Mouse (Mus musculus) activated CD4-positive, CD25-positive, alpha-beta regulatory T cell, adult 4 months (primary cell): ENCODE data around the gene Slc15a5. TPM values are rescaled to one million over a fixed set of nuclear protein-coding genes. Genes with fewer than 3 reads are reported as not detected.
"Not testable (repeated sequence)": the region's sequence is repeated elsewhere in the genome, so short reads cannot be mapped to it uniquely, and the experiment has no call there.

Source experiments
- ATAC-seq: one replicate; pipeline ENCODE4 v1.8.0; 2017
- polyA plus RNA-seq, 2 experiments: library from polyadenylated mRNA; unstranded; fragments of 100-300 nt; shearing (Covaris generic); gene quantifications; one replicate each; pipeline ENCODE4 v1.2.1; 2017

Gene Slc15a5
- polyA plus RNA-seq: not detected

DNA sequence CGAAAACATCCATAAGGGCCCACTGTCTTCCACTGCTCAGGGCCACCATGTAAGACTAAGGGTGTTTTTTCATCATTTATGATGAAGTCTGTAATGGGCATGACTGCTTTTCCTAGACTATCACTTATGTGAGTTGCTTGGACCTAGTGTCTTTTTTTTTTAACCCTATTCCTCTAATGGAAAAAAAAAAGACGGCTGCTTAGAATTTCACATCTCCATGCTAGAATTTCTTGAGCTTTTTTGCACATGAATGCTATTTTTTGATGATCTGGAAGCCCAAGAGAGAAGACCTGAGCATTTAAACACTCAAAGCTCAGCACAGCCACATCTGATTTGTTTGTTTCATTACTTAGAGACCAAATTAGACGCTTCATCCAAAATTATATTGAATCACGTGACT is at the start of gene Slc15a5:
Slc15a5 (minus strand) TSS at position 101 of the 400 bp plus-strand sequence.
- no peak for ATAC-seq

- no peak for ATAC-seq
Measured at GRCm38 (mm10) chr6:138128392-138129335, 48.9 kb upstream of the Slc15a5 start.

DNA sequence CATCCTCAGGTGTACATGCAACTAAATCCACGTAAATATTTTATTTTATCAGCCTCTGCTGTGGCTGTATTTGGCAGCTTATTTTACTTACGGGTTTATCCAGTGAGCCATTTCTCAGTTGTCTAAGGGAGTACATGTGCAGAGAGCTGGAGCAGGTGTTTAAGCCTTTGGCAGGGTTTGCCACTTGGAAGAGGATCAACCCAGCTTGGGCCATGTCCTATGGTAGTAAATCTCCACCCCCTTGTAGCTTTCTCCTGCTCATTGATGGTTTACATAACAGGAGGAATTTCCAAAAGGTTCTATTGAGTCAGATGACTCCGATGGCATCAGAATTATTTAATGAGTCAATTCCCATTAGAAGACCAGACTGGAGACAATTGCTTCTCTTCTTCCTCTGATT is 37.8 kb upstream of the Slc15a5 start:
- ATAC-seq: no peak

- ATAC-seq: no peak
Measured at GRCm38 (mm10) chr6:138104559-138104958, 24.8 kb upstream of the Slc15a5 start.

GRCm38 (mm10) chr6:138102940-138103339 is 23.2 kb upstream of the Slc15a5 start:
- ATAC-seq: no peak

DNA sequence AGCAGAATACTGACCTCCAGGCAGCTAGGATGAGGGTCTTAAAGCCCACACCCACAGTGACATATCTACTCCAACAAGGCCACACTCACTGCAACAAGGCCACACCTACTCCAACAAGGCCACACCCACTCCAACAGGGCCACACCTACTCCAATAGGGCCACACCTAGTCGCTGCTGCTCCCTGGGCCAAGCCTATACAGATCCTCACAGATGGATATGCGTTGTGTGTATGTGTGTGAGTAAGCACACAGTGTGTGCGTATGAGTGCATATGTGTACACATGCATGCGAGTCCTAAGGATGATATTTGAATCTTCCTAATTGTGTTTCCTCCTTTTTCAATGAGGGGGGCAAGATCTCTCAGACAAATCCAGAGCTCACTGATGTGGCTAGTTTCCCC is 22.1 kb upstream of the Slc15a5 start:
- ATAC-seq: no peak

DNA sequence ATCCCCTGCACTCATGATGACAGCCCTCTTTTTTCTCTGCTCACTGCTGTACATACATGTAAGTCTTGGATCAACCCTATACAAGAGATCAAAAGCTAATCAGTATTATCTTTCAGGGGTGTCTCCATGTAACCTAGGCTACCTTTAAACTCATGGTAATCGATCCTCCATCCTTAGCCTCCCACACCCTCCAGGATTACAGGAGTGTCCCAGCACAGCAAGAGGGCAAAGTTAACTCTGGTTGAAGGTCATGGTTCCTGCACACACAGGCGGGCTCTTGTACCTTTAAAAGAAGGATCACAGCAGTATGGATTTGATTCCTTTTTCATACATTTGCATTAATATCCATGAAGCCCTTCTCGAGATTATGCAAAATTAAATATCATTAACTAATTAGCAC is 19.9 kb upstream of the Slc15a5 start:
- ATAC-seq: no peak

DNA sequence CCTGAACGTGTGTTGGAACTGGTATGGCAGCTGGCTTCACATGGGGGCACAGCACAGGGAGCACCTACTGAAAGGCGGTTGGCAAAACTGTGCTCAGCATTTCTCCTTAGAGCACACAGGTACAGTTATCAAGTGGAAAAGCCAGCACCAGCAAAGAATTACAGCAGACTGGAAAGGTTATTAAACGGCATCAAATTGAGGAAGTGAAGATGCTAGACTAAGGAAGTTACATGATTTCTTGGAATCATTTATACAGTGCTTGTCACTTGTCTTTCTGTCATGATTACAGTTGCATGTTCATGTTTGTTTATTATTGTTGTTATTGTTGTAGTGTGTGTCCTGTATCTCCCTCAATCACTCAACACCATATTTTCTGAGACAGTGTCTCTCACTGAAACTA is 15.3 kb upstream of the Slc15a5 start:
- ATAC-seq: no peak

GRCm38 (mm10) chr6:138092432-138092831 is 12.7 kb upstream of the Slc15a5 start:
- no peak for ATAC-seq

- no peak for ATAC-seq
Measured at GRCm38 (mm10) chr6:138089084-138089483, 9.4 kb upstream of the Slc15a5 start.

GRCm38 (mm10) chr6:138086421-138086820 is 6.7 kb upstream of the Slc15a5 start:
- ATAC-seq: not testable (repeated sequence)

- no peak for ATAC-seq
Measured at GRCm38 (mm10) chr6:138080778-138081549, 1.2 kb upstream of the Slc15a5 start.

DNA sequence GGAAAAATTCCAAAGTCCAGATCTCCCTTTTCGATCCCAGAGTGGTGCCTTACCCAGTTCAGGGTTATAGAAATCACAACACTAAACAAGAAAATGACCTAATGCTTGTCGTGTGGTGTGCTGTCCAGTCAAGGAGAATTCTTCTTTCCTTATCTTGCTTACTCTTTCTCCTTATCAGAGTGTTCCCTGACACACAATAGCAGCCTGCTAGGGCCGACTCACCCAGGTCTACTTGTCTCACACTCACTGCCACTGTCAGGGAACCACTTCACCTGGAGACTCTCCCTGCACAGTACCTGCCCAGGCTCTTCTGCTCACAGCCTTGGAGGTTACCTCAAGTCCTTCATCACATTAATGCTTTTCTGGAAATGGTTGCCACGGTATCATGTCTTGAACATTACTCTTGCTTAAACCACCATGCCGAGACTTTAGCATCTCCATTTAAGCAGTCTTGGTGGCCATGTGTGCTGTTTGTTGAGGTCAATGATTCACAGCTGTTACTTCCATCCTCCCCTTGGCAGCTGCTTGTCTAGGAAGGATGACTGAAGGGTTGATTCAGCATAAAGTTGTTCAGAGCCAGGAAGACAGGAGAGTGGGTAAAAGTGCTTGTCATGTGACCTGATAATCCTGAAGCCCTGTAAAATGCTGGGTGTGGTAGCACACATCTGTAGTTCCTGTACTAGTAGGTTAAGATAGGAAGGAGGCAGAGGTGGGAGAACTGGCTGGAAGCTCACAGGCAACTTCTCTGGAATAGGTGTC is 1.9 kb downstream of the Slc15a5 start:
- ATAC-seq: no peak

- no peak for ATAC-seq
Measured at GRCm38 (mm10) chr6:138075723-138076122, 4.0 kb downstream of the Slc15a5 start.

- no peak for ATAC-seq
Measured at GRCm38 (mm10) chr6:138073540-138073939, 6.2 kb downstream of the Slc15a5 start.

DNA sequence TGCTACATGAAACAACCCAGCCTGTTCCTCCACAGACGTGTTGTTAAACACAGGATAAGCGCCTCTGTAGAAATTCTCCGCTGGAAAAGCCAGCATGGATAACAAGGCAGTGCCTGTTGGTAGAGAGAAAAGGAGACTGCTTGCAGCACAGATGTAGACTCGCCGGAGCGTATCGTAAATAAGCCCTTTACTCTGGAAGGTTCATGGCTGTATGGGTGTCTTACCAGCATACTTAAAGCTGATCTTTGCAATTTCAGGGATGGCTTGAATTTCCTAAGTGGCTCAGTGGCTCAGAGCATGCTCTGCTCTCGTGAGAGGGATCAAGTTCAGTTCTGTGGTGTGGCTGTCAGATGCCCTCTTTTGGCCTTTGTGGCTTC is 6.8 kb downstream of the Slc15a5 start:
- no peak for ATAC-seq

- ATAC-seq: no peak
Measured at GRCm38 (mm10) chr6:138072110-138072962, 7.4 kb downstream of the Slc15a5 start.

- ATAC-seq: no peak
Measured at GRCm38 (mm10) chr6:138071505-138072107, 8.1 kb downstream of the Slc15a5 start.

GRCm38 (mm10) chr6:138070720-138071504 is 8.8 kb downstream of the Slc15a5 start:
- no peak for ATAC-seq

- no peak for ATAC-seq
Measured at GRCm38 (mm10) chr6:138069921-138070320, 9.8 kb downstream of the Slc15a5 start.

- no peak for ATAC-seq
Measured at GRCm38 (mm10) chr6:138055572-138055971, 24.1 kb downstream of the Slc15a5 start.
